Mouse (Mus musculus) kidney, postnatal 25 days (tissue): ENCODE data around the gene Dcun1d1.

Source experiments
- DNase-seq, 2 experiments: peaks; one replicate each; pipeline ENCODE4 v3.0.0; 2021; ENCODE audit warnings: mixed read lengths in 2 of 2

The Dcun1d1 gene

GRCm38 (mm10) chr3:35937345-35937744 is at the start of gene Dcun1d1:
Gene Dcun1d1, minus strand, starts transcription at chr3:35937445.
- DNase-seq: no peak

GRCm38 (mm10) chr3:35986266-35986665 is 49.0 kb upstream of the Dcun1d1 start:
- no peak for DNase-seq

GRCm38 (mm10) chr3:35973551-35973950 is 36.3 kb upstream of the Dcun1d1 start:
- peak; percentile 64 to 67 for DNase-seq

- peak in 1 of 2 experiments; percentile 31 for DNase-seq
These were observed 35.7 kb upstream of the Dcun1d1 start for GRCm38 (mm10) chr3:35972985-35973384.

- DNase-seq: no peak
These were observed 33.9 kb upstream of the Dcun1d1 start for GRCm38 (mm10) chr3:35971149-35971548.

GRCm38 (mm10) chr3:35970441-35970840 is 33.2 kb upstream of the Dcun1d1 start:
- peak in 1 of 2 experiments; percentile 14 for DNase-seq

GRCm38 (mm10) chr3:35967366-35967921 is 30.2 kb upstream of the Dcun1d1 start:
- DNase-seq: no peak

GRCm38 (mm10) chr3:35966493-35966892 is 29.2 kb upstream of the Dcun1d1 start:
- no peak for DNase-seq

- no peak for DNase-seq
These were observed 27.7 kb upstream of the Dcun1d1 start for GRCm38 (mm10) chr3:35964928-35965327.

GRCm38 (mm10) chr3:35963921-35964320 is 26.7 kb upstream of the Dcun1d1 start:
- DNase-seq: no peak

GRCm38 (mm10) chr3:35963401-35963800 is 26.2 kb upstream of the Dcun1d1 start:
- no peak for DNase-seq

- no peak for DNase-seq
These were observed 25.7 kb upstream of the Dcun1d1 start for GRCm38 (mm10) chr3:35962967-35963366.

- no peak for DNase-seq
These were observed 20.0 kb upstream of the Dcun1d1 start for GRCm38 (mm10) chr3:35957230-35957629.

- DNase-seq: no peak
These were observed 17.8 kb upstream of the Dcun1d1 start for GRCm38 (mm10) chr3:35954901-35955575.

- DNase-seq: no peak
These were observed 16.6 kb upstream of the Dcun1d1 start for GRCm38 (mm10) chr3:35953816-35954215.

GRCm38 (mm10) chr3:35953184-35953583 is 15.9 kb upstream of the Dcun1d1 start:
- no peak for DNase-seq

GRCm38 (mm10) chr3:35948197-35948596 is 11.0 kb upstream of the Dcun1d1 start:
- no peak for DNase-seq

- no peak for DNase-seq
These were observed 3.4 kb upstream of the Dcun1d1 start for GRCm38 (mm10) chr3:35940520-35941135.

- DNase-seq: no peak
These were observed 2.8 kb upstream of the Dcun1d1 start for GRCm38 (mm10) chr3:35940047-35940446.

- peak; percentile 18 to 36 for DNase-seq
These were observed 3.9 kb downstream of the Dcun1d1 start for GRCm38 (mm10) chr3:35933405-35933777.

GRCm38 (mm10) chr3:35932735-35933404 is 4.4 kb downstream of the Dcun1d1 start:
- DNase-seq: peak; percentile 80 to 92

GRCm38 (mm10) chr3:35931896-35932727 is 5.1 kb downstream of the Dcun1d1 start:
- peak; percentile 52 to 75 for DNase-seq

GRCm38 (mm10) chr3:35931359-35931758 is 5.9 kb downstream of the Dcun1d1 start:
- DNase-seq: peak in 1 of 2 experiments; percentile 29
